Mouse (Mus musculus) frontal cortex, adult 2 months (tissue): ENCODE measurements at regions not wholly inside any gene's neighbourhood (a gene's known extent, or its start where the extent isn't known, plus 50 kb on each side); places are given as distances from the start of the nearest gene placed in this dataset.

Source experiments
- DNase-seq, 2 experiments: peaks; one replicate each; pipeline ENCODE4 v3.0.0; 2022; ENCODE audit warnings: low spot score in 1 of 2; ENCODE audit errors: extremely low spot score in 1 of 2

- DNase-seq: no peak
Observed at GRCm38 (mm10) chr3:74787741-74788140, 377.1 kb downstream of the Zbbx start.

GRCm38 (mm10) chr3:74778337-74778736 is 386.5 kb downstream of the Zbbx start:
- no peak for DNase-seq

GRCm38 (mm10) chr3:74742123-74742522 is 422.7 kb downstream of the Zbbx start:
- DNase-seq: peak in 1 of 2 experiments; percentile 13

GRCm38 (mm10) chr3:74739718-74740117 is 425.1 kb downstream of the Zbbx start:
- DNase-seq: no peak
